Mouse (Mus musculus) embryonic facial prominence, embryonic 11.5 days (tissue): Measurements from ENCODE around the gene Tymp. TPM values are rescaled to one million over a fixed set of nuclear protein-coding genes. Genes with fewer than 3 reads are reported as not detected.

Experiments
- ATAC-seq: fragments of 200-750 bp; cut with Nextera tagmentation; replicated peaks from 2 replicates; pipeline ENCODE4 v1.8.0; 2017; ENCODE audit warnings: low read depth; ENCODE audit not compliant: insufficient number of reproducible peaks, low FRiP score, low TSS enrichment
- DNase-seq: peaks from one replicate; pipeline ENCODE4 v3.0.0-alpha.2; 2015; ENCODE audit warnings: low spot score
- H3K27ac ChIP-seq: fragments of 300-500 bp; sonication (generic); replicated peaks from 2 replicates; pipeline ENCODE4 v1.5.1; 2014; ENCODE audit warnings: mild to moderate bottlenecking, low read depth, low read length, control low read depth
- H3K27me3 ChIP-seq: fragments of 300-500 bp; sonication (generic); 2 replicates; pipeline ENCODE4 v1.6.1; 2014; ENCODE audit warnings: mild to moderate bottlenecking, low read length, moderate library complexity, mixed read lengths; ENCODE audit not compliant: control insufficient read depth, insufficient read depth
- H3K36me3 ChIP-seq: fragments of 300-500 bp; sonication (generic); replicated peaks from 2 replicates; pipeline ENCODE4 v1.6.1; 2014; ENCODE audit warnings: low read depth, mild to moderate bottlenecking, low read length, moderate library complexity, mixed read lengths; ENCODE audit not compliant: control insufficient read depth, insufficient read depth
- H3K4me1 ChIP-seq: fragments of 300-500 bp; sonication (generic); 2 replicates; pipeline ENCODE4 v1.6.1; 2014; ENCODE audit warnings: low read length, mixed read lengths; ENCODE audit not compliant: control insufficient read depth, insufficient read depth
- H3K4me2 ChIP-seq: fragments of 300-500 bp; sonication (generic); 2 replicates; pipeline ENCODE4 v1.6.1; 2014; ENCODE audit warnings: low read depth, mild to moderate bottlenecking, control low read depth, low read length, moderate library complexity
- H3K4me3 ChIP-seq: fragments of 300-500 bp; sonication (generic); 2 replicates; pipeline ENCODE4 v1.5.1; 2014; ENCODE audit warnings: low read depth, low read length, control low read depth
- H3K9ac ChIP-seq: fragments of 300-500 bp; sonication (generic); replicated peaks from 2 replicates; pipeline ENCODE4 v1.6.1; 2014; ENCODE audit warnings: mild to moderate bottlenecking, control low read depth, low read length
- H3K9me3 ChIP-seq: fragments of 300-500 bp; sonication (generic); replicated peaks from 2 replicates; pipeline ENCODE4 v1.6.1; 2016; ENCODE audit warnings: mild to moderate bottlenecking, low read length, inconsistent platforms, mixed read lengths; ENCODE audit not compliant: control insufficient read depth
- WGBS: fragments of 180-500 bp; shearing (Covaris S2); extraction: QIAGEN DNeasy Blood & Tissue Kit; methylation state at CpG from one replicate; pipeline ENCODE4 v1.1.7; 2014; 5-methylcytosine and 5-hydroxymethylcytosine counted together
- polyA plus RNA-seq: library from polyadenylated mRNA; unstranded; fragments of >200 nt; fragmentation: Nextera tagmentation; extraction: Ambion mirVana; gene quantifications from 2 replicates; pipeline ENCODE4 v1.2.1, GENCODE M21; 2014

Gene Tymp
- polyA plus RNA-seq, 1 experiment from 2014 or later: 1.4 TPM

GRCm38 (mm10) chr15:89378831-89379401 is 2.1 kb upstream of the Tymp start, which contains the start of gene Odf3b:
TSS of gene Odf3b (minus strand) at chr15:89379282.
- H3K27ac ChIP-seq: no peak within 1 kb of the TSS
- peak within 1 kb of the TSS; percentile 49 for H3K4me2 ChIP-seq
- peaks cover 35% of the 10 kb centered on the region for H3K27me3 ChIP-seq
- ATAC-seq (no peak), DNase-seq (peak; percentile 33)
- H3K36me3 ChIP-seq: no peaks in the 10 kb centered on the region
- H3K9me3 ChIP-seq: no peaks in the 10 kb centered on the region
- H3K4me3 ChIP-seq: peak within 1 kb of the TSS; percentile 30
- H3K4me1 ChIP-seq: peaks cover 4% of the 10 kb centered on the region; the same call in 1 of the 2 replicates
- H3K9ac ChIP-seq: no peak within 1 kb of the TSS; the same call in 1 of the 2 replicates
- under 1% methylated on average over 29 of the region's 33 CpGs for WGBS

GRCm38 (mm10) chr15:89377938-89378828 is 1.3 kb upstream of the Tymp start:
- H3K9me3 ChIP-seq: no peaks in the 10 kb centered on the region
- peaks cover 4% of the 10 kb centered on the region; the same call in 1 of the 2 replicates for H3K4me1 ChIP-seq
- no peak overlapping the region for H3K9ac ChIP-seq
- H3K36me3 ChIP-seq: no peaks in the 10 kb centered on the region
- DNase-seq (no peak), ATAC-seq (no peak)
- no peak overlapping the region for H3K27ac ChIP-seq
- WGBS: 12% methylated on average over 41 of the region's 46 CpGs
- H3K27me3 ChIP-seq: peaks cover 35% of the 10 kb centered on the region
- H3K4me3 ChIP-seq: peak overlapping the region; percentile 30
- H3K4me2 ChIP-seq: peak overlapping the region; percentile 49

GRCm38 (mm10) chr15:89377362-89377761 is 523 bp upstream of the Tymp start:
- Histone ChIP-seq H3K9ac (no peak overlapping the region), H3K36me3 (no peaks in the 10 kb centered on the region), H3K4me1 (peaks cover 4% of the 10 kb centered on the region; the same call in 1 of the 2 replicates), H3K4me2 (peak overlapping the region; percentile 16; the same call in 1 of the 2 replicates), H3K4me3 (no peak overlapping the region), H3K27me3 (peaks cover 35% of the 10 kb centered on the region), H3K27ac (no peak overlapping the region), H3K9me3 (no peaks in the 10 kb centered on the region)
- 1% methylated on average over 18 of the region's 18 CpGs for WGBS
- DNase-seq (peak; percentile 12), ATAC-seq (no peak)

- Histone ChIP-seq H3K4me2 (no peak overlapping the region), H3K27ac (no peak overlapping the region), H3K9me3 (no peaks in the 10 kb centered on the region), H3K4me1 (peaks cover 4% of the 10 kb centered on the region; the same call in 1 of the 2 replicates), H3K27me3 (peaks cover 35% of the 10 kb centered on the region), H3K36me3 (peaks cover 2% of the 10 kb centered on the region), H3K4me3 (no peak overlapping the region), H3K9ac (no peak overlapping the region)
- DNase-seq (no peak), ATAC-seq (no peak)
- WGBS: 76% methylated on average over 7 of the region's 7 CpGs
Observed at GRCm38 (mm10) chr15:89376040-89376439, 799 bp downstream of the Tymp start.

- H3K27me3 ChIP-seq: peaks cover 31% of the 10 kb centered on the region
Observed at GRCm38 (mm10) chr15:89374801-89375534, 1.9 kb downstream of the Tymp start.

GRCm38 (mm10) chr15:89374340-89374739 is 2.5 kb downstream of the Tymp start:
- peak overlapping the region; percentile 87 for H3K27ac ChIP-seq
- no peak for ATAC-seq
- H3K4me2 ChIP-seq: peak overlapping the region; percentile 87
- no peak for DNase-seq
- WGBS: 48% methylated on average over 9 of the region's 9 CpGs
- H3K36me3 ChIP-seq: peaks cover 7% of the 10 kb centered on the region
- H3K9ac ChIP-seq: peak overlapping the region; percentile 82
- peaks cover 4% of the 10 kb centered on the region; the same call in 1 of the 2 replicates for H3K4me1 ChIP-seq
- H3K4me3 ChIP-seq: peak overlapping the region; percentile 51
- H3K9me3 ChIP-seq: no peaks in the 10 kb centered on the region
- peaks cover 28% of the 10 kb centered on the region for H3K27me3 ChIP-seq

More at GRCm38 (mm10) chr15:89374801-89375534, 1.9 kb downstream of the Tymp start:
- no peak overlapping the region for H3K4me3 ChIP-seq
- no peak overlapping the region for H3K27ac ChIP-seq
- no peaks in the 10 kb centered on the region for H3K9me3 ChIP-seq
- H3K36me3 ChIP-seq: peaks cover 7% of the 10 kb centered on the region
- no peak for ATAC-seq
- no peak for DNase-seq
- 92% methylated on average over 17 of the region's 17 CpGs for WGBS
- peaks cover 4% of the 10 kb centered on the region; the same call in 1 of the 2 replicates for H3K4me1 ChIP-seq
- H3K4me2 ChIP-seq: no peak overlapping the region
- no peak overlapping the region; the same call in 1 of the 2 replicates for H3K9ac ChIP-seq

GRCm38 (mm10) chr15:89373762-89374248 is 3.0 kb downstream of the Tymp start, which contains the start of gene Sco2:
TSS of gene Sco2 (minus strand) at chr15:89373846.
- peak; percentile 94 for DNase-seq
- Histone ChIP-seq H3K4me2 (peak within 1 kb of the TSS; percentile 87), H3K9me3 (no peaks in the 10 kb centered on the region), H3K36me3 (peaks cover 9% of the 10 kb centered on the region), H3K27ac (peak within 1 kb of the TSS; percentile 87), H3K27me3 (peaks cover 23% of the 10 kb centered on the region), H3K4me1 (peaks cover 4% of the 10 kb centered on the region; the same call in 1 of the 2 replicates), H3K9ac (peak within 1 kb of the TSS; percentile 82), H3K4me3 (peak within 1 kb of the TSS; percentile 51)
- peak; percentile 68 for ATAC-seq
- WGBS: under 1% methylated on average over 40 of the region's 42 CpGs
